Mouse (Mus musculus) liver, embryonic 16.5 days (tissue): ENCODE results near the gene Phf14. TPM values are rescaled to one million over a fixed set of nuclear protein-coding genes. Genes with fewer than 3 reads are reported as not detected.

Experiments used
- ATAC-seq: fragments of 200-750 bp; cut with Nextera tagmentation; 2 replicates; pipeline ENCODE4 v1.8.0; 2017; ENCODE audit warnings: low read depth, mild to moderate bottlenecking, moderate number of reproducible peaks, moderate library complexity
- H3K27ac ChIP-seq: fragments of 300-500 bp; sonication (generic); 2 replicates; pipeline ENCODE4 v1.5.1; 2014; ENCODE audit warnings: mild to moderate bottlenecking, low read length
- H3K27me3 ChIP-seq: fragments of 300-500 bp; sonication (generic); 2 replicates; pipeline ENCODE4 v1.6.1; 2014; ENCODE audit warnings: low read depth, low read length, mixed read lengths; ENCODE audit not compliant: control insufficient read depth, insufficient read depth
- H3K36me3 ChIP-seq: fragments of 300-500 bp; sonication (generic); 2 replicates; pipeline ENCODE4 v1.6.1; 2014; ENCODE audit warnings: mild to moderate bottlenecking; ENCODE audit not compliant: control insufficient read depth, insufficient read depth
- H3K4me1 ChIP-seq: fragments of 300-500 bp; sonication (generic); 2 replicates; pipeline ENCODE4 v1.6.1; 2014; ENCODE audit warnings: low read depth, low read length, mixed read lengths; ENCODE audit not compliant: control insufficient read depth
- H3K4me2 ChIP-seq: fragments of 300-500 bp; sonication (generic); 2 replicates; pipeline ENCODE4 v1.6.1; 2014; ENCODE audit warnings: low read depth, low read length, mixed read lengths
- H3K4me3 ChIP-seq: fragments of 300-500 bp; sonication (generic); 2 replicates; pipeline ENCODE4 v1.5.1; 2014; ENCODE audit warnings: low read depth, mild to moderate bottlenecking, low read length
- H3K9ac ChIP-seq: fragments of 300-500 bp; sonication (generic); 2 replicates; pipeline ENCODE4 v1.6.1; 2014; ENCODE audit warnings: low read depth, low read length
- H3K9me3 ChIP-seq: fragments of 300-500 bp; sonication (generic); replicated peaks from 2 replicates; pipeline ENCODE4 v1.6.1; 2016; ENCODE audit warnings: low read length; ENCODE audit not compliant: control insufficient read depth
- WGBS: fragments of 180-500 bp; shearing (Covaris S2); extraction: QIAGEN DNeasy Blood & Tissue Kit; methylation state at CpG from one replicate; pipeline ENCODE4 v1.1.7; 2014; ENCODE audit not compliant: insufficient replicate concordance; 5-methylcytosine and 5-hydroxymethylcytosine counted together
- polyA plus RNA-seq: library from polyadenylated mRNA; unstranded; fragments of >200 nt; fragmentation: Nextera tagmentation; extraction: Ambion mirVana; gene quantifications from 2 replicates; pipeline ENCODE4 v1.2.1, GENCODE M21; 2015

Gene Phf14
- polyA plus RNA-seq, 1 experiment from 2014 or later: 11.7 TPM

GRCm38 (mm10) chr6:12006001-12006400 is 98.4 kb downstream of the Phf14 start:
- 0 out of 2 replicates have a peak, but pooled peaks have one; percentile 35 for ATAC-seq
- Histone ChIP-seq H3K4me2 (no peak overlapping the region), H3K4me1 (no peaks in the 10 kb centered on the region), H3K4me3 (no peak overlapping the region), H3K27me3 (no peaks in the 10 kb centered on the region), H3K36me3 (no peaks in the 10 kb centered on the region), H3K27ac (no peak overlapping the region), H3K9ac (no peak overlapping the region), H3K9me3 (no peaks in the 10 kb centered on the region)
- WGBS: 32% methylated on average over 1 of the region's 1 CpGs

- Histone ChIP-seq H3K27me3 (no peaks in the 10 kb centered on the region), H3K4me1 (no peaks in the 10 kb centered on the region), H3K4me2 (no peak overlapping the region), H3K27ac (no peak overlapping the region), H3K36me3 (no peaks in the 10 kb centered on the region), H3K4me3 (no peak overlapping the region), H3K9ac (no peak overlapping the region), H3K9me3 (no peaks in the 10 kb centered on the region)
- WGBS: 77% methylated on average over 5 of the region's 5 CpGs
- ATAC-seq: no peak
Observed at GRCm38 (mm10) chr6:12012103-12012502, 104.5 kb downstream of the Phf14 start.

- ATAC-seq: no peak
- H3K27ac ChIP-seq: no peak overlapping the region
- H3K27me3 ChIP-seq: no peaks in the 10 kb centered on the region
- H3K36me3 ChIP-seq: no peaks in the 10 kb centered on the region
- WGBS: 51% methylated on average over 2 of the region's 2 CpGs
- no peaks in the 10 kb centered on the region for H3K4me1 ChIP-seq
- no peak overlapping the region for H3K4me2 ChIP-seq
- no peak overlapping the region for H3K9ac ChIP-seq
- H3K4me3 ChIP-seq: no peak overlapping the region
- H3K9me3 ChIP-seq: no peaks in the 10 kb centered on the region
Observed at GRCm38 (mm10) chr6:12014035-12014434, 106.4 kb downstream of the Phf14 start.

GRCm38 (mm10) chr6:12014733-12015132 is 107.1 kb downstream of the Phf14 start:
- Histone ChIP-seq H3K36me3 (no peaks in the 10 kb centered on the region), H3K27ac (no peak overlapping the region), H3K9me3 (no peaks in the 10 kb centered on the region), H3K4me1 (no peaks in the 10 kb centered on the region), H3K9ac (no peak overlapping the region), H3K4me2 (no peak overlapping the region), H3K27me3 (no peaks in the 10 kb centered on the region), H3K4me3 (no peak overlapping the region)
- ATAC-seq: no peak
- WGBS: 80% methylated on average over 2 of the region's 2 CpGs

- Histone ChIP-seq H3K9me3 (no peaks in the 10 kb centered on the region), H3K9ac (no peak overlapping the region), H3K4me1 (no peaks in the 10 kb centered on the region), H3K4me2 (no peak overlapping the region), H3K36me3 (no peaks in the 10 kb centered on the region), H3K27me3 (no peaks in the 10 kb centered on the region), H3K4me3 (no peak overlapping the region), H3K27ac (no peak overlapping the region)
- WGBS: 33% methylated on average over 1 of the region's 1 CpGs
- ATAC-seq: no peak
Observed at GRCm38 (mm10) chr6:12019736-12020135, 112.1 kb downstream of the Phf14 start.

- WGBS: 57% methylated on average over 3 of the region's 3 CpGs
- Histone ChIP-seq H3K9ac (no peak overlapping the region), H3K27me3 (no peaks in the 10 kb centered on the region), H3K9me3 (no peaks in the 10 kb centered on the region), H3K4me2 (no peak overlapping the region), H3K36me3 (no peaks in the 10 kb centered on the region), H3K4me3 (no peak overlapping the region), H3K27ac (no peak overlapping the region), H3K4me1 (no peaks in the 10 kb centered on the region)
- ATAC-seq: no peak
Observed at GRCm38 (mm10) chr6:12020156-12020555, 112.5 kb downstream of the Phf14 start.

GRCm38 (mm10) chr6:12020738-12021137 is 113.1 kb downstream of the Phf14 start:
- Histone ChIP-seq H3K36me3 (no peaks in the 10 kb centered on the region), H3K9me3 (no peaks in the 10 kb centered on the region), H3K4me3 (no peak overlapping the region), H3K4me1 (no peaks in the 10 kb centered on the region), H3K4me2 (no peak overlapping the region), H3K27me3 (no peaks in the 10 kb centered on the region), H3K27ac (no peak overlapping the region), H3K9ac (no peak overlapping the region)
- 67% methylated on average over 4 of the region's 4 CpGs for WGBS
- ATAC-seq: no peak

- no peak overlapping the region for H3K4me3 ChIP-seq
- ATAC-seq: no peak
- no peak overlapping the region for H3K9ac ChIP-seq
- no peaks in the 10 kb centered on the region for H3K9me3 ChIP-seq
- H3K27ac ChIP-seq: no peak overlapping the region
- H3K36me3 ChIP-seq: no peaks in the 10 kb centered on the region
- WGBS: 80% methylated on average over 4 of the region's 4 CpGs
- H3K4me2 ChIP-seq: no peak overlapping the region
- H3K27me3 ChIP-seq: no peaks in the 10 kb centered on the region
- no peaks in the 10 kb centered on the region for H3K4me1 ChIP-seq
Observed at GRCm38 (mm10) chr6:12021480-12021879, 113.9 kb downstream of the Phf14 start.

- no peak overlapping the region for H3K9ac ChIP-seq
- WGBS: 47% methylated on average over 2 of the region's 2 CpGs
- H3K27me3 ChIP-seq: no peaks in the 10 kb centered on the region
- no peaks in the 10 kb centered on the region for H3K4me1 ChIP-seq
- H3K9me3 ChIP-seq: no peaks in the 10 kb centered on the region
- ATAC-seq: peak; percentile 66
- H3K4me2 ChIP-seq: no peak overlapping the region
- no peaks in the 10 kb centered on the region for H3K36me3 ChIP-seq
- H3K27ac ChIP-seq: no peak overlapping the region
- no peak overlapping the region for H3K4me3 ChIP-seq
Observed at GRCm38 (mm10) chr6:12023395-12023794, 115.8 kb downstream of the Phf14 start.
